Comparison of ENCODE assay signal across 8 mouse cellular contexts in genomic region chr7:132597251-132598041, GRCm38 (mm10). TPM values are rescaled to one million over a fixed set of nuclear protein-coding genes. Genes with fewer than 3 reads are reported as not detected.
DNase-seq lines count a peak whose midpoint lies in the region; ATAC-seq and TF ChIP-seq lines count a peak whose summit lies in the region.

No protein-coding gene starts in this region.

- H3K4me3 ChIP-seq in lung, embryonic 15.5 days: peak overlapping the region; percentile 42
- peak overlapping the region; percentile 44 for H3K4me3 ChIP-seq in hindbrain, embryonic 12.5 days
- peak overlapping the region; percentile 34 for H3K4me3 ChIP-seq in liver, postnatal 0 days (ENCODE audit: low read depth, low read length)

- peak overlapping the region; percentile 20; the same call in 1 of the 2 replicates for H3K9ac ChIP-seq in lung, embryonic 15.5 days
- peak overlapping the region; percentile 48 for H3K9ac ChIP-seq in hindbrain, embryonic 12.5 days
- H3K9ac ChIP-seq in liver, postnatal 0 days (replicated peaks): no peak overlapping the region

- under 1% methylated on average over 60 of the region's 60 CpGs for WGBS in lung, embryonic 15.5 days
- WGBS in hindbrain, embryonic 12.5 days: under 1% methylated on average over 59 of the region's 60 CpGs
- under 1% methylated on average over 48 of the region's 60 CpGs for WGBS in liver, postnatal 0 days (ENCODE audit: insufficient replicate concordance)

- no peak for ATAC-seq in lung, embryonic 15.5 days (ENCODE audit: borderline replicate concordance, extremely low read depth, low FRiP score, low TSS enrichment)
- ATAC-seq in hindbrain, embryonic 12.5 days (ENCODE audit: low FRiP score): peak; percentile 39; the same call in 1 of the 2 replicates
- ATAC-seq in liver, postnatal 0 days: peak; percentile 41; the same call in 1 of the 2 replicates

- no peak for DNase-seq in lung, postnatal 36 days
- DNase-seq in embryo, embryonic 10 days (ENCODE audit: low spot score): peak; percentile 80
- DNase-seq in liver, postnatal 0 days: peak; percentile 33
- peak; percentile 70 for DNase-seq in testis, postnatal 10 days (ENCODE audit: low spot score)
- no peak for DNase-seq in cerebellum, adult 11 months
- no peak for DNase-seq in right cerebral cortex, postnatal 14 days

- H3K9me3 ChIP-seq in lung, embryonic 15.5 days: no peaks in the 10 kb centered on the region
- H3K9me3 ChIP-seq in hindbrain, embryonic 12.5 days (replicated peaks): no peaks in the 10 kb centered on the region
- no peaks in the 10 kb centered on the region for H3K9me3 ChIP-seq in liver, postnatal 0 days (ENCODE audit: low read length)

- H3K27ac ChIP-seq in lung, embryonic 15.5 days: no peak overlapping the region
- peak overlapping the region; percentile 7; the same call in 1 of the 2 replicates for H3K27ac ChIP-seq in hindbrain, embryonic 12.5 days
- no peak overlapping the region for H3K27ac ChIP-seq in liver, postnatal 0 days (ENCODE audit: low read depth)

- no peaks in the 10 kb centered on the region for H3K36me3 ChIP-seq in lung, embryonic 15.5 days
- no peaks in the 10 kb centered on the region for H3K36me3 ChIP-seq in hindbrain, embryonic 12.5 days
- no peaks in the 10 kb centered on the region for H3K36me3 ChIP-seq in liver, postnatal 0 days (replicated peaks; ENCODE audit: insufficient read depth, low read length)

- no peak for TF ChIP-seq CTCF in liver, postnatal 0 days (IDR thresholded peaks at IDR 0.05; ENCODE audit: low read depth)

- peaks cover 33% of the 10 kb centered on the region for H3K4me1 ChIP-seq in lung, embryonic 15.5 days
- H3K4me1 ChIP-seq in hindbrain, embryonic 12.5 days: peaks cover 34% of the 10 kb centered on the region
- peaks cover 11% of the 10 kb centered on the region; the same call in 1 of the 2 replicates for H3K4me1 ChIP-seq in liver, postnatal 0 days (ENCODE audit: insufficient read depth)

- TF ChIP-seq EP300 in liver, postnatal 0 days (IDR thresholded peaks at IDR 0.05; ENCODE audit: low read depth): no peak

- H3K4me2 ChIP-seq in lung, embryonic 15.5 days: peak overlapping the region; percentile 85
- peak overlapping the region; percentile 85 for H3K4me2 ChIP-seq in hindbrain, embryonic 12.5 days (replicated peaks)
- peak overlapping the region; percentile 68 for H3K4me2 ChIP-seq in liver, postnatal 0 days (ENCODE audit: low read depth, low read length)

- peaks cover 80% of the 10 kb centered on the region for H3K27me3 ChIP-seq in lung, embryonic 15.5 days
- H3K27me3 ChIP-seq in hindbrain, embryonic 12.5 days: peaks cover 78% of the 10 kb centered on the region
- peaks cover 71% of the 10 kb centered on the region for H3K27me3 ChIP-seq in liver, postnatal 0 days (ENCODE audit: insufficient read depth, low read length)

RNA-seq across cellular contexts. Expression of gene Nkx1-2, which starts 2.0 kb away (rescaled TPM):
- not detected in 2 replicates for polyA plus RNA-seq in lung, embryonic 15.5 days (2015; fragmentation: Nextera tagmentation; extraction: Ambion mirVana)
- polyA plus RNA-seq in hindbrain, embryonic 12.5 days (2016; fragmentation: Nextera tagmentation; extraction: Ambion mirVana): 2.9 and 6.4 TPM in 2 replicates
- not detected in 2 replicates for polyA plus RNA-seq in liver, postnatal 0 days (2015; fragmentation: Nextera tagmentation; extraction: Ambion mirVana)

RNA-seq across cellular contexts. Expression of gene Lhpp, which starts 13.0 kb away (rescaled TPM):
- polyA plus RNA-seq in lung, embryonic 15.5 days (2015; fragmentation: Nextera tagmentation; extraction: Ambion mirVana): 19.1 and 20.8 TPM in 2 replicates
- polyA plus RNA-seq in hindbrain, embryonic 12.5 days (2016; fragmentation: Nextera tagmentation; extraction: Ambion mirVana): 17.7 and 17.8 TPM in 2 replicates
- 9.0 and 10.4 TPM in 2 replicates for polyA plus RNA-seq in liver, postnatal 0 days (2015; fragmentation: Nextera tagmentation; extraction: Ambion mirVana)

RNA-seq across cellular contexts. Expression of gene Oat, which starts 21.2 kb away (rescaled TPM):
- 294 and 300 TPM in 2 replicates for polyA plus RNA-seq in lung, embryonic 15.5 days (2015; fragmentation: Nextera tagmentation; extraction: Ambion mirVana)
- polyA plus RNA-seq in hindbrain, embryonic 12.5 days (2016; fragmentation: Nextera tagmentation; extraction: Ambion mirVana): 121 and 127 TPM in 2 replicates
- polyA plus RNA-seq in liver, postnatal 0 days (2015; fragmentation: Nextera tagmentation; extraction: Ambion mirVana): 43.8 and 44.6 TPM in 2 replicates

Comparison
In these comparisons a context has a peak if more than half of its experiments do, and no peak if none do; other contexts are left out.
1. DNase-seq: peak in embryo, embryonic 10 days (single experiment), liver, postnatal 0 days (single experiment) and testis, postnatal 10 days (single experiment); none in lung, postnatal 36 days (single experiment), cerebellum, adult 11 months (single experiment) and right cerebral cortex, postnatal 14 days (single experiment).
2. Peak in every context shown above with its lines, with median percentiles within 50 percentile points of each other: H3K4me2 ChIP-seq and H3K4me3 ChIP-seq.